Mouse (Mus musculus) intestine, postnatal 0 days (tissue): ENCODE data around the gene Gm49337. TPM values are rescaled to one million over a fixed set of nuclear protein-coding genes. Genes with fewer than 3 reads are reported as not detected.

Experiments
- ATAC-seq: fragments of 200-750 bp; cut with Nextera tagmentation; 2 replicates; pipeline ENCODE4 v1.8.0; 2017; ENCODE audit warnings: mild to moderate bottlenecking, moderate TSS enrichment, moderate library complexity
- H3K27ac ChIP-seq: fragments of 300-500 bp; sonication (generic); 2 replicates; pipeline ENCODE4 v1.5.1; 2014; ENCODE audit warnings: mild to moderate bottlenecking, low read depth, low read length, moderate library complexity
- H3K27me3 ChIP-seq: fragments of 300-500 bp; sonication (generic); replicated peaks from 2 replicates; pipeline ENCODE4 v1.6.1; 2014; ENCODE audit warnings: low read length, mixed read lengths; ENCODE audit not compliant: control insufficient read depth, insufficient read depth
- H3K36me3 ChIP-seq: fragments of 300-500 bp; sonication (generic); 2 replicates; pipeline ENCODE4 v1.6.1; 2014; ENCODE audit warnings: mild to moderate bottlenecking, moderate library complexity; ENCODE audit not compliant: control insufficient read depth, insufficient read depth
- H3K4me1 ChIP-seq: fragments of 300-500 bp; sonication (generic); replicated peaks from 2 replicates; pipeline ENCODE4 v1.6.1; 2014; ENCODE audit warnings: antibody characterized with exemption, low read length, mixed read lengths; ENCODE audit not compliant: control insufficient read depth, insufficient read depth
- H3K4me2 ChIP-seq: fragments of 300-500 bp; sonication (generic); replicated peaks from 2 replicates; pipeline ENCODE4 v1.6.1; 2014; ENCODE audit warnings: low read depth, mild to moderate bottlenecking, moderate library complexity
- H3K4me3 ChIP-seq: fragments of 300-500 bp; sonication (generic); 2 replicates; pipeline ENCODE4 v1.5.1; 2014; ENCODE audit warnings: low read depth, low read length
- H3K9ac ChIP-seq: fragments of 300-500 bp; sonication (generic); 2 replicates; pipeline ENCODE4 v1.6.1; 2014; ENCODE audit warnings: mild to moderate bottlenecking, low read depth, low read length
- H3K9me3 ChIP-seq: fragments of 300-500 bp; sonication (generic); 2 replicates; pipeline ENCODE4 v1.6.1; 2016; ENCODE audit warnings: mixed run types; ENCODE audit not compliant: control insufficient read depth
- CTCF ChIP-seq: sonication (generic); IDR thresholded peaks from 2 replicates; pipeline ENCODE4 v1.5.1; 2016; ENCODE audit warnings: low read depth, mild to moderate bottlenecking, control low read depth, antibody characterized with exemption, moderate library complexity
- WGBS: fragments of 180-500 bp; shearing (Covaris S2); extraction: QIAGEN DNeasy Blood & Tissue Kit; methylation state at CpG from one replicate; pipeline ENCODE4 v1.1.7; 2014; 5-methylcytosine and 5-hydroxymethylcytosine counted together
- polyA plus RNA-seq: library from polyadenylated mRNA; unstranded; fragments of >200 nt; fragmentation: Nextera tagmentation; extraction: Ambion mirVana; gene quantifications from 2 replicates; pipeline ENCODE4 v1.2.1, GENCODE M21; 2015

The Gm49337 gene
- polyA plus RNA-seq, 1 experiment from 2014 or later, result not detected

DNA sequence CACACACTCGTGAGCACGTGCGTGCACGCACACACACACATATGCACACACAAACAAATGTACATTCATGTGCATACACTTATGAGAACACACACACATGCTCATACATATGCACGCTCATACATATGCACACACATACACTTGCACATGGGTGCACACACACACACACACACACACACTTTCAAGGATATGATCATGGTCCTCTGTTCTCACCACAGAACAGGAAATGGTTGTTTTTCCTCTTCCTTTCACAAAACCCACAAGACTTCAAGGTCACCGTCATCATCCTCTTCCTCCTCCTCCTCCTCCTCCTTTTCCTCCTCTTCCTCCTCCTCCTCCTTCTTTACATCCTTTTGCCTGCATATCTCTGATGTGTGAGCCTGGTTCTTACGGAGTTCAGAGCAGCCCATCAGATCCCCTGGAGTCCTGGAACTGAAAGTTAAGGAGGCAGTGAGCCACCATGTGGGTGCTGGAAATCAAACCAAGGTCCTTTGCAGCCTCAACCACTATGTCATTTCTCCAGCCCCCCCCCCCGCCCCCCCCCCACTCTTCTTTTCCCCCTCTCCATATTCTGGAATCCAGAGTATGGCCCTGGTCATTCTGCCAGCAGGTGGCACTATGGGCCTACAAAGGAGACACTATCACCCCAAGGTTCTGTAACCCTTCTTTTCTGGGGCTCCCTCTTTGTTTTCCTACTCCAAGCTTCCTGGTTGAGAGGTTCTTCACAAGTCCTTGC, 4.4 kb upstream of the Gm49337 start:
- no peaks in the 10 kb centered on the region for H3K9me3 ChIP-seq
- no peaks in the 10 kb centered on the region for H3K36me3 ChIP-seq
- no peaks in the 10 kb centered on the region for H3K27me3 ChIP-seq
- no peak overlapping the region for H3K9ac ChIP-seq
- H3K4me2 ChIP-seq, result no peak overlapping the region
- 83% methylated on average over 7 of the region's 8 CpGs for WGBS
- peak; percentile 81 for TF ChIP-seq CTCF
- H3K27ac ChIP-seq, result no peak overlapping the region
- no peak overlapping the region for H3K4me3 ChIP-seq
- H3K4me1 ChIP-seq, result no peaks in the 10 kb centered on the region; the same call in 1 of the 2 replicates
- ATAC-seq, result no peak

DNA sequence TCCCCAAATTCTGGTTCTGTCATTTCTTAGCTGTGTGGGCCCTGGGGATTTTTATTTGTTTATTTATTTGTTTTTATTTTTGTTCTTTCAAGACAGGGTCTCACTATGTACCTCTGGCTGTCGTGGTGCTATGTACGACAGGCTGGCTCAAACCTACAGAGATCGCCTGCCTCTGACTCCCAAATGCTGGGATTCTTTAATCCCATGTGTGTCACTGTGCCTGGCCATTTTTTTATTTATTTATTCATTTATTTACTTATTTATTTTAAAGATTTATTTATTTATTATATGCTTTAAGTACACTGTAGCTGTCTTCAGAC, 3.9 kb upstream of the Gm49337 start:
- no peaks in the 10 kb centered on the region; the same call in 1 of the 2 replicates for H3K4me1 ChIP-seq
- H3K36me3 ChIP-seq, result no peaks in the 10 kb centered on the region
- 68% methylated on average over 3 of the region's 3 CpGs for WGBS
- no peaks in the 10 kb centered on the region for H3K27me3 ChIP-seq
- no peak for TF ChIP-seq CTCF
- no peak overlapping the region for H3K9ac ChIP-seq
- ATAC-seq, result no peak
- H3K9me3 ChIP-seq, result no peaks in the 10 kb centered on the region
- no peak overlapping the region for H3K27ac ChIP-seq
- no peak overlapping the region for H3K4me3 ChIP-seq
- H3K4me2 ChIP-seq, result no peak overlapping the region

DNA sequence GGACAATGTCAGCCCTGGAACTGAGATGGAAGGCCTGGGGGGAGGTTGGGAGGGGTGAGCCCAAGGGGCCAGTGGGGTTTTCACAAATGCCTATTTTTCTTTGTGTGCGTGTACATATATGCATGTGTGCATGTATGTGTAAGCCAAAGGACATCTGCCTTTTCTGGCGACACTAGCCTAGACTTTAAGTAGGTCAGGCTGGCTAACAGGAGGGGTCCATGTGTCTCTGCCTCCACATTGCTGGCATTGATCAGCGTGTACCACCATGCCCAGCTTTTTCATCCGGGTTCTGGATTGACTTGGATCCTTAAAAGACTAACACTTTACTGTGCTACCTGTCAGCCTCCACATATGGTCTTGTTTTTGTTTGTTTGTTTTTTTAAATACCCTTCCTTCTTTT, 568 bp downstream of the Gm49337 start:
- TF ChIP-seq CTCF, result no peak
- no peak overlapping the region for H3K9ac ChIP-seq
- H3K9me3 ChIP-seq, result no peaks in the 10 kb centered on the region
- H3K27ac ChIP-seq, result no peak overlapping the region
- peaks cover 13% of the 10 kb centered on the region for H3K4me1 ChIP-seq
- H3K4me3 ChIP-seq, result no peak overlapping the region
- ATAC-seq, result no peak
- H3K4me2 ChIP-seq, result no peak overlapping the region
- no peaks in the 10 kb centered on the region for H3K36me3 ChIP-seq
- H3K27me3 ChIP-seq, result no peaks in the 10 kb centered on the region
- WGBS, result 97% methylated on average over 4 of the region's 4 CpGs

DNA sequence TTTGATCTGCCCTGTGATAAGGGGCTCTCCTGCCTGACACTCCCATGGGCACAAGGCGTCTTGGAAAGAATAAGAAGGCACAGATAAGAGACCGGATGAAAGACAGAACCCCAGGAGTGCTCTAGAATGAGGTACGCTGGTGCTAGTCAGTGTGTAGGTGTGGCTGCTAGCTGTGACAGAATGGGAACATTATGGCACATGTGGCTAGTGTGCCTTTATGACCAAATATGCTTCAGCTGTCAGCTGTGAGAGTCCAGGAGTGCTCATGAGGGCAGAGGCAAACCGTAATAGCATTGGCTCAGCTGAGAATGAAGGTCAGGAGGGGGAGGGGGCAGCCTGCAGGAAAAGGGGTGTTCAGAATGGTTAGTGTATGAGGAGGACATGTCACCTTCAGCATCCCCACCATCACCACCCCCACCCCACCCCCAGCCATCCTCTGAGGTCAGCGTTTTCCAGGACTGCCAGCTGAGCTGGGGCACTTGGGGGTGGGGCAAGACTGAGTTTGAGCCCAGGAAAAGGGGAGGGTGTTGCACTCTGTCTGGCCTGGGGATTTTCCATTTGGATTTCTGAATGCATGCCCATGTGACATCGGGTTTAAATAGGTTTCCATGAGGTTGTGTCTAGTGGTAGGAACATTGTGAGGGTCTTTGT, 1.4 kb downstream of the Gm49337 start:
- no peak overlapping the region for H3K27ac ChIP-seq
- H3K27me3 ChIP-seq, result no peaks in the 10 kb centered on the region
- peaks cover 13% of the 10 kb centered on the region for H3K4me1 ChIP-seq
- H3K4me2 ChIP-seq, result no peak overlapping the region
- 23% methylated on average over 6 of the region's 6 CpGs for WGBS
- H3K36me3 ChIP-seq, result no peaks in the 10 kb centered on the region
- ATAC-seq, result peak; percentile 28; the same call in 1 of the 2 replicates
- no peaks in the 10 kb centered on the region for H3K9me3 ChIP-seq
- H3K9ac ChIP-seq, result no peak overlapping the region
- H3K4me3 ChIP-seq, result no peak overlapping the region
- TF ChIP-seq CTCF, result no peak

DNA sequence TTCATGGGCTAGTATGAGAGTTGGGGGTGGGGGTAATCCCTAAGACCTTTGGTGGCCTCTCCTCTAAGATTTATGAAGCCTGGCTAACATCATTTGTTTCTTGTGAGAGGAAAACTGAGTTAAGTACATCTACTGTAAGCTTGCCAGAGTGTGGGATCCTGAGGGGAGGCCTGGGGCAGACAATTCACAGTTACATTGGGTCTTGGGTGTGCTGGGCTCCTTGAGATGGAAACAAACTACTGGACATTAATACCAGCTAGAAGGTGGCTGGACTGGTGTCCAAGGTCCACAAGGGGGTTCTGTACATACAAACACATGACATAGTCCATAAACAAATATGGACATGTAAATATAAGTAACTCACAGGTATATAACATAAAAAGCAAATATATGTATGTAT, 2.0 kb downstream of the Gm49337 start:
- no peak overlapping the region for H3K4me3 ChIP-seq
- H3K36me3 ChIP-seq, result no peaks in the 10 kb centered on the region
- no peak overlapping the region for H3K27ac ChIP-seq
- no peaks in the 10 kb centered on the region for H3K27me3 ChIP-seq
- no peak for TF ChIP-seq CTCF
- H3K4me1 ChIP-seq, result peaks cover 13% of the 10 kb centered on the region
- H3K4me2 ChIP-seq, result no peak overlapping the region
- no peak for ATAC-seq
- H3K9me3 ChIP-seq, result no peaks in the 10 kb centered on the region
- H3K9ac ChIP-seq, result no peak overlapping the region

DNA sequence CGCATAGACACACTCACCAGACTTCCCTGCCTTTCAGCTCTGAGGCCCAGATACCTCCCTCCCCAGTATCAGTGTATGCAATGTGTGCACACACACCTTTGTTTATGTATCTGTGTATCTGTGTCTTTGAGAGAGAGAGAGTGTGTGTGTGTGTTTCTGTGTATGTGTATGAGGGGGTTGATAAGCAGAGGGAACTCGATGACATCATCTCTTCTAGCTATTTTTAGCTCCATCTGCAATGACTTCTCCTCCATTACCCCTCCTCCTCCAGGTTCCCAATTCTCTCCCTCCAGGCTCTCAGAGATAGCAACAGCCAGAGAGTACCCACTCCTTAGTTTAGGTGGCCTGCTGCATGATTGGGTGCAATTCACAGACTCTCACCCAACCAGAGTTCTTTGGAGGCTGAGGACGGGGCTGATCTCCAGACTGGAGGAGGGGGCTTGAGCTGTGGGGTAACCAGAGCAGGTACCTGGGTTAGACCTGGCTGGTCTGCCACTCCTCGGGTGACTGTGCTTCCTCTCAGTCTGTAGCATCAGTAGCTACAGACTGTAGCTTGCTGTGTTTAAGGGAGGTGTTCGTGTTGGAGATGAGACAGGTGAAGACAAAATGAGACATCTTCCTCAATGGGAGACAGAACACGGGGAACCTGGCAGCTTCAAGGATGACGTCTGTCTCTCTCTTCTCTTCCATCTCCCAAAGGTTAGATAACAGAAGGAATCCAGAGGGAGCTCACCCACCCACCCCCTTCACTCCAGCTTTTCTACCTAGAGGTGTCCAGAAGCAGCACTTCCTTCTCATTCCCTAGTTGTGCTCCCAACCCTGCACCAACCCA, 2.7 kb downstream of the Gm49337 start:
- no peaks in the 10 kb centered on the region for H3K27me3 ChIP-seq
- H3K9me3 ChIP-seq, result no peaks in the 10 kb centered on the region
- peak; percentile 44; the same call in 1 of the 2 replicates for ATAC-seq
- no peak overlapping the region for H3K4me3 ChIP-seq
- peak overlapping the region; percentile 17; the same call in 1 of the 2 replicates for H3K9ac ChIP-seq
- H3K36me3 ChIP-seq, result no peaks in the 10 kb centered on the region
- peaks cover 13% of the 10 kb centered on the region for H3K4me1 ChIP-seq
- H3K27ac ChIP-seq, result peak overlapping the region; percentile 75
- 44% methylated on average over 7 of the region's 7 CpGs for WGBS
- H3K4me2 ChIP-seq, result peak overlapping the region; percentile 54
- no peak for TF ChIP-seq CTCF
